Mouse (Mus musculus) embryonic facial prominence, embryonic 11.5 days (tissue): ENCODE measurements around the gene Acot13. TPM values are rescaled to one million over a fixed set of nuclear protein-coding genes. Genes with fewer than 3 reads are reported as not detected.

ENCODE experiments used
- ATAC-seq: fragments of 200-750 bp; cut with Nextera tagmentation; replicated peaks from 2 replicates; pipeline ENCODE4 v1.8.0; 2017; ENCODE audit warnings: low read depth; ENCODE audit not compliant: insufficient number of reproducible peaks, low FRiP score, low TSS enrichment
- DNase-seq: peaks from one replicate; pipeline ENCODE4 v3.0.0-alpha.2; 2015; ENCODE audit warnings: low spot score
- H3K27ac ChIP-seq: fragments of 300-500 bp; sonication (generic); replicated peaks from 2 replicates; pipeline ENCODE4 v1.5.1; 2014; ENCODE audit warnings: mild to moderate bottlenecking, low read depth, low read length, control low read depth
- H3K27me3 ChIP-seq: fragments of 300-500 bp; sonication (generic); 2 replicates; pipeline ENCODE4 v1.6.1; 2014; ENCODE audit warnings: mild to moderate bottlenecking, low read length, moderate library complexity, mixed read lengths; ENCODE audit not compliant: control insufficient read depth, insufficient read depth
- H3K36me3 ChIP-seq: fragments of 300-500 bp; sonication (generic); replicated peaks from 2 replicates; pipeline ENCODE4 v1.6.1; 2014; ENCODE audit warnings: low read depth, mild to moderate bottlenecking, low read length, moderate library complexity, mixed read lengths; ENCODE audit not compliant: control insufficient read depth, insufficient read depth
- H3K4me1 ChIP-seq: fragments of 300-500 bp; sonication (generic); 2 replicates; pipeline ENCODE4 v1.6.1; 2014; ENCODE audit warnings: low read length, mixed read lengths; ENCODE audit not compliant: control insufficient read depth, insufficient read depth
- H3K4me2 ChIP-seq: fragments of 300-500 bp; sonication (generic); 2 replicates; pipeline ENCODE4 v1.6.1; 2014; ENCODE audit warnings: low read depth, mild to moderate bottlenecking, control low read depth, low read length, moderate library complexity
- H3K4me3 ChIP-seq: fragments of 300-500 bp; sonication (generic); 2 replicates; pipeline ENCODE4 v1.5.1; 2014; ENCODE audit warnings: low read depth, low read length, control low read depth
- H3K9ac ChIP-seq: fragments of 300-500 bp; sonication (generic); replicated peaks from 2 replicates; pipeline ENCODE4 v1.6.1; 2014; ENCODE audit warnings: mild to moderate bottlenecking, control low read depth, low read length
- H3K9me3 ChIP-seq: fragments of 300-500 bp; sonication (generic); replicated peaks from 2 replicates; pipeline ENCODE4 v1.6.1; 2016; ENCODE audit warnings: mild to moderate bottlenecking, low read length, inconsistent platforms, mixed read lengths; ENCODE audit not compliant: control insufficient read depth
- WGBS: fragments of 180-500 bp; shearing (Covaris S2); extraction: QIAGEN DNeasy Blood & Tissue Kit; methylation state at CpG from one replicate; pipeline ENCODE4 v1.1.7; 2014; 5-methylcytosine and 5-hydroxymethylcytosine counted together
- polyA plus RNA-seq: library from polyadenylated mRNA; unstranded; fragments of >200 nt; fragmentation: Nextera tagmentation; extraction: Ambion mirVana; gene quantifications from 2 replicates; pipeline ENCODE4 v1.2.1, GENCODE M21; 2014

The Acot13 gene
- polyA plus RNA-seq, 1 experiment from 2014 or later, result 71.0 TPM

GRCm38 (mm10) chr13:24802131-24802691, 29.1 kb downstream of the Acot13 start:
- H3K27me3 ChIP-seq, result no peaks in the 10 kb centered on the region
- H3K4me3 ChIP-seq, result peak overlapping the region; percentile 100
- under 1% methylated on average over 26 of the region's 26 CpGs for whole genome bisulfite sequencing
- no peaks in the 10 kb centered on the region for H3K9me3 ChIP-seq
- no peaks in the 10 kb centered on the region; the same call in 1 of the 2 replicates for H3K36me3 ChIP-seq
- ATAC-seq, result no peak
- peak; percentile 43 for DNase-seq
- no peak overlapping the region for H3K27ac ChIP-seq
- no peaks in the 10 kb centered on the region for H3K4me1 ChIP-seq
- H3K9ac ChIP-seq, result peak overlapping the region; percentile 98
- H3K4me2 ChIP-seq, result peak overlapping the region; percentile 54

DNA sequence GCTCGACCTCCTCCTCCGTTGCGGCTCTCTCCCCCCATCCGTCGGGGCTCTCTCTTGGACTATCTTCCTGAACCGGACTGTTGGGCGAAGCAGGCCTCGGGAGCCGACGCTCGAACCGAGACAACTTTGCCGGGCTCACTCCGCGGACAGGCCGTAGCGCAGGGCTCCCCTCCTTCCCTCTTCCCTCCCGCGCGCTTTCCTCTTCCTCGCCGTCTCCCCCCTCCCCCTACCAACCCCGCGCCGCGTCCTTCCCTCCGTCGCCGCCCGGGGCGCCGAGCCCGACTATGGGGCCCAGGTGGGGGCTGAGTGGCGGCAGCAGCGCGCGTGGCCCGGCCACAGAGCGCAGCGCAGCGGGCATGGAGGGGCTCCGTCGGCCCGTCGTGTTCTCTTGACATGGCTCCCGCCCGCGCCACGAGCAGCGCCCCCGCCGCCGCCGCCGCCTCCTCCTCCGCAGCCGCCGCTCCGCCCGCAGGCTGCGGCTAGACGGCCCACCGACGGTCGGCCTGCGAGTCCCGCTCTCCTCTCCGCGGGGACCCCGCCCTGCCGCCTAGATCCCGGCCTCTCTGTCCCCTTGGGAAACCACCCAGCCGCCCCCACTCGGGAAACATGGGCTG, 29.9 kb downstream of the Acot13 start, which contains the start of gene BC005537:
Gene BC005537, plus strand, starts transcription at position 350 of the 614 bp plus-strand sequence.
- Histone ChIP-seq H3K4me2 (peak within 1 kb of the TSS; percentile 61), H3K27ac (peak within 1 kb of the TSS; percentile 99), H3K4me3 (peak within 1 kb of the TSS; percentile 100), H3K4me1 (no peaks in the 10 kb centered on the region), H3K9me3 (no peaks in the 10 kb centered on the region), H3K9ac (peak within 1 kb of the TSS; percentile 98), H3K27me3 (no peaks in the 10 kb centered on the region), H3K36me3 (no peaks in the 10 kb centered on the region; the same call in 1 of the 2 replicates)
- DNase-seq (peak; percentile 72), ATAC-seq (peak; percentile 61)
- WGBS, result 0% methylated on average over 52 of the region's 74 CpGs

DNA sequence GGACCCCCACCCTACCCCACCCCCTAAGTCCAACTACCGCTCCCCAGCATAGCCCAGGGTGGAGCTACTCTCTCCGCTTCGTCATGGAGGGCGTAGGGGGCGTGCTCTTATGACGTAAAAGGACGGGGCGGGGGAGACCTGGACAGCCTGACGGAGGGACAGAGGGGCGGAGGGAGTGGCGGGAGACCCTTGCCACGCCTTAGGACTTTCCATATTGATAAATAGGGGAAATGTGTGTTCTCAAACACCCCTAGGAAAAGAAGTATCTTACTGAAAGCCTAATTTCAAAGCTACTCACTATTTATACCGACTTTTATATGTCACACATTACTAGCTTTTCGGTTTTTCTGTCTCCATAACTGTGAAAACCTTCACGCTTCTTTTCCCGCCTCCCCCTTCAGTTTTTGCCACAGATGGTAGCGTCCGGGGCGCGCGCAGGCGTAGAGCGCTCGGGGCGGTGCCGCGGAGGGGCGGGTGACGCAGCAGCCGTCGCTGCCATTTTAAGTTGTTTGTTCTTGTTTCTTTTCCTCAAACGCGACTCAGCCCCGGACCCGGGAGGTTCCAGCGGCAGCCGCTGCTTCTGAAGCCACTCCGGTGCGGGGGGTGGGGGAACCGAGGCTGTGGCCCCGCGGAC, 30.5 kb downstream of the Acot13 start:
- Histone ChIP-seq H3K4me3 (peak overlapping the region; percentile 100), H3K4me1 (no peaks in the 10 kb centered on the region), H3K27me3 (no peaks in the 10 kb centered on the region), H3K27ac (peak overlapping the region; percentile 99), H3K36me3 (no peaks in the 10 kb centered on the region; the same call in 1 of the 2 replicates), H3K4me2 (peak overlapping the region; percentile 61), H3K9me3 (no peaks in the 10 kb centered on the region), H3K9ac (peak overlapping the region; percentile 98)
- peak; percentile 99 for DNase-seq
- ATAC-seq, result peak; percentile 98
- WGBS, result under 1% methylated on average over 42 of the region's 42 CpGs

DNA sequence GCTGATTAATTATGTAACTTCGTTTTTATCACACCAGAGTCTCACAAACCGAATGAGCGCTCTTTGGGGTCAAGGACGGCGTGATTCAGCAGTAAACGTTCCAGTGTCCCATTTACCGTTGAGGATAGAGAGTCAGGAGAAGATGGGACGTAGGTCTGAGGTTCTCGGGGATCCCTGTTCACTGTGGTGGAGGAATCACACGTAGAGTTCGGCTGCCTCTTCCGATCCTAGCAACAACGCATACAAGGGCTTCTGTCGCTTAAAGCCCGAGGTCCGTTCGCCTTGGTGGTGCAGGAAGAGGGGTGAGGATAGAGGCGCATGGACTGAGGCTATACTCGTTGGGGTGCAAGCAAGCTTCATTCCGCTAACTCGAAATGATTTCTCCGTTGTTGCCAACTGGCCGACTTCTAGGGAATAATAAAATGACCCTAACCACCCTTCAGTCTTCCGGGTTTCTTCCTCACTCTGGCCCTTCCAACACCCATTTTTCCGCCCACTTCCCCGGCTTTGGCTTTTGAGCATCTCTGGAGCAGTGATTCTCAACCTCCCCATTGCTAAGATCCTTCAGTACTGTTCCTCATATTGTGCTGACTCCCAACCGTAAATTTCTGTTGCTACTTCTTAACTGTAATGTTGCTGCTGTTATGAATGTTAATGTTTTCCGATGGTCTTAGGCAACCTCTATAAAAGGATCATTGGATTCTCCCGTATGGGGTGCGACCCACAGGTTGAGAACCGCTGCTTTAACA, 31.2 kb downstream of the Acot13 start:
- ATAC-seq (no peak), DNase-seq (peak; percentile 26)
- peak overlapping the region; percentile 9; the same call in 1 of the 2 replicates for H3K27ac ChIP-seq
- H3K9me3 ChIP-seq, result no peaks in the 10 kb centered on the region
- H3K4me2 ChIP-seq, result peak overlapping the region; percentile 61
- WGBS, result under 1% methylated on average over 31 of the region's 31 CpGs
- H3K27me3 ChIP-seq, result no peaks in the 10 kb centered on the region
- no peaks in the 10 kb centered on the region for H3K36me3 ChIP-seq
- H3K4me1 ChIP-seq, result no peaks in the 10 kb centered on the region
- peak overlapping the region; percentile 34 for H3K4me3 ChIP-seq
- peak overlapping the region; percentile 57 for H3K9ac ChIP-seq

GRCm38 (mm10) chr13:24799378-24799777, 32.0 kb downstream of the Acot13 start:
- Histone ChIP-seq H3K4me1 (no peaks in the 10 kb centered on the region), H3K36me3 (no peaks in the 10 kb centered on the region), H3K9me3 (no peaks in the 10 kb centered on the region), H3K4me3 (peak overlapping the region; percentile 34; the same call in 1 of the 2 replicates), H3K4me2 (peak overlapping the region; percentile 61), H3K9ac (no peak overlapping the region), H3K27me3 (no peaks in the 10 kb centered on the region), H3K27ac (no peak overlapping the region)
- WGBS, result 60% methylated on average over 5 of the region's 5 CpGs
- no peak for DNase-seq
- ATAC-seq, result no peak

DNA sequence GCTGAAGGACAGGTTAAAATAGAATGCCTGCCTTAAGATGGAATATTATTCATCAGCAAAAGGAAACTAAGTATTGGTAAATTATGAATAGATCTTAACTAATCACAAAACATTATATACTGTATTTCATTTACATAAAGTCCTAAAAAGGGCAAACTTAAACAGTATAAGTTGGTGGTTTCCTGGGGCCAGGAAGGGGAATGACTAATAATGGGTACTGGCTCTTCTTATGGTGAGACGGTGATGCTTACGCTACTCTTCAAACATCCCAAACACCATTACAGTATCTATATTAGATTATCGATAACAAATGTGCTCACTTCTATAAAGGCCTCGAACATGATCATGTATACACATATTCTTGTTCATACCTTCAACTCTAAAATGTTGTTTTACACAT, 32.7 kb downstream of the Acot13 start:
- Histone ChIP-seq H3K9ac (no peak overlapping the region), H3K36me3 (no peaks in the 10 kb centered on the region), H3K27ac (no peak overlapping the region), H3K4me3 (no peak overlapping the region), H3K4me2 (no peak overlapping the region), H3K4me1 (no peaks in the 10 kb centered on the region), H3K27me3 (no peaks in the 10 kb centered on the region), H3K9me3 (no peaks in the 10 kb centered on the region)
- DNase-seq (no peak), ATAC-seq (no peak)
- WGBS, result 90% methylated on average over 4 of the region's 4 CpGs

- Histone ChIP-seq H3K4me3 (no peak overlapping the region), H3K27ac (no peak overlapping the region), H3K36me3 (no peaks in the 10 kb centered on the region), H3K4me1 (no peaks in the 10 kb centered on the region), H3K27me3 (no peaks in the 10 kb centered on the region), H3K9me3 (no peaks in the 10 kb centered on the region), H3K4me2 (no peak overlapping the region), H3K9ac (no peak overlapping the region)
- no peak for ATAC-seq
- no peak for DNase-seq
- WGBS, result 87% methylated on average over 9 of the region's 9 CpGs
Observed at GRCm38 (mm10) chr13:24792411-24793045, 38.8 kb downstream of the Acot13 start.
